Mouse (Mus musculus) sigmoid colon, adult 10 weeks (tissue): ENCODE data around the gene Ubqln3. TPM values are rescaled to one million over a fixed set of nuclear protein-coding genes. Genes with fewer than 3 reads are reported as not detected.

Experiments used
- polyA plus RNA-seq: library from polyadenylated mRNA; stranded (reverse); fragments of 350-450 nt; fragmentation: Illumina TruSeq; extraction: RNeasy Lipid Tissue Mini Kit (QIAGEN cat#74804); gene quantifications from one replicate; pipeline ENCODE4 v1.2.3, GENCODE M21; 2014; ENCODE audit warnings: low read depth, low replicate concordance

Ubqln3 gene
- polyA plus RNA-seq: not detected

GRCm38 (mm10) chr7:104143179-104143578, at the start of gene Ubqln3:
Gene Ubqln3 (minus strand): TSS chr7:104143279.

GRCm38 (mm10) chr7:104183292-104183691, 40.2 kb upstream of the Ubqln3 start, which contains the start of gene Olfr648:
Gene Olfr648 (minus strand): TSS chr7:104183392.

GRCm38 (mm10) chr7:104150456-104150855, 7.4 kb upstream of the Ubqln3 start, which contains the start of gene Ubqlnl:
Gene Ubqlnl (minus strand): TSS chr7:104150556.

GRCm38 (mm10) chr7:104137305-104137704, 5.8 kb downstream of the Ubqln3 start, which contains the start of gene Olfr643:
Gene Olfr643 (minus strand): TSS chr7:104137405.

GRCm38 (mm10) chr7:104129726-104130125, 13.4 kb downstream of the Ubqln3 start, which contains the start of gene Ubqln5:
Gene Ubqln5 (minus strand): TSS chr7:104129826.

GRCm38 (mm10) chr7:104104757-104104972, 38.4 kb downstream of the Ubqln3 start, which contains the start of gene Olfr646:
Gene Olfr646 (plus strand): TSS chr7:104104873.

Other genes with a start within 250 kb of the Ubqln3 start
- not detected for gene Olfr64, start 248.8 kb downstream of the Ubqln3 start, polyA plus RNA-seq
- not detected for gene Olfr65, start 239.8 kb downstream of the Ubqln3 start, polyA plus RNA-seq
- not detected for gene Olfr631, start 214.5 kb downstream of the Ubqln3 start, polyA plus RNA-seq
- gene Olfr632, start 208.9 kb downstream of the Ubqln3 start, polyA plus RNA-seq: not detected
- not detected for gene Olfr633, start 198.8 kb downstream of the Ubqln3 start, polyA plus RNA-seq
- not detected for gene Olfr635, start 172.1 kb downstream of the Ubqln3 start, polyA plus RNA-seq
- gene Olfr638, start 144.5 kb downstream of the Ubqln3 start, polyA plus RNA-seq: not detected
- not detected for gene Olfr639, start 126.0 kb downstream of the Ubqln3 start, polyA plus RNA-seq
- not detected for gene Olfr640, start 117.7 kb downstream of the Ubqln3 start, polyA plus RNA-seq
- gene Olfr641, start 107.8 kb downstream of the Ubqln3 start, polyA plus RNA-seq: not detected
- not detected for gene Olfr642, start 90.6 kb downstream of the Ubqln3 start, polyA plus RNA-seq
- not detected for gene 4930516K23Rik, start 81.8 kb downstream of the Ubqln3 start, polyA plus RNA-seq
- gene Olfr644, start 71.4 kb downstream of the Ubqln3 start, polyA plus RNA-seq: not detected
- gene Olfr645, start 57.8 kb downstream of the Ubqln3 start, polyA plus RNA-seq: not detected
- gene Olfr646, start 38.4 kb downstream of the Ubqln3 start, polyA plus RNA-seq: not detected
- gene Ubqln5, start 13.5 kb downstream of the Ubqln3 start, polyA plus RNA-seq: not detected
- not detected for gene Olfr643, start 5.9 kb downstream of the Ubqln3 start, polyA plus RNA-seq
- not detected for gene Ubqlnl, start 7.3 kb upstream of the Ubqln3 start, polyA plus RNA-seq
- gene Olfm5, start 21.6 kb upstream of the Ubqln3 start, polyA plus RNA-seq: not detected
- gene Olfr648, start 40.1 kb upstream of the Ubqln3 start, polyA plus RNA-seq: 0.13 TPM
- not detected for gene Olfr649, start 52.7 kb upstream of the Ubqln3 start, polyA plus RNA-seq
- gene Trim6, start 75.5 kb upstream of the Ubqln3 start, polyA plus RNA-seq: 30.0 TPM
- gene Trim34a, start 101.2 kb upstream of the Ubqln3 start, polyA plus RNA-seq: 40.5 TPM
- 15.0 TPM for gene Trim5, start 144.8 kb upstream of the Ubqln3 start, polyA plus RNA-seq
- 62.6 TPM for gene Trim12a, start 172.2 kb upstream of the Ubqln3 start, polyA plus RNA-seq
- gene Trim34b, start 186.2 kb upstream of the Ubqln3 start, polyA plus RNA-seq: 2.4 TPM
- gene Trim12c, start 210.1 kb upstream of the Ubqln3 start, polyA plus RNA-seq: 70.1 TPM
- 3.2 TPM for gene Trim30b, start 226.6 kb upstream of the Ubqln3 start, polyA plus RNA-seq